In the genomic region with DNA sequence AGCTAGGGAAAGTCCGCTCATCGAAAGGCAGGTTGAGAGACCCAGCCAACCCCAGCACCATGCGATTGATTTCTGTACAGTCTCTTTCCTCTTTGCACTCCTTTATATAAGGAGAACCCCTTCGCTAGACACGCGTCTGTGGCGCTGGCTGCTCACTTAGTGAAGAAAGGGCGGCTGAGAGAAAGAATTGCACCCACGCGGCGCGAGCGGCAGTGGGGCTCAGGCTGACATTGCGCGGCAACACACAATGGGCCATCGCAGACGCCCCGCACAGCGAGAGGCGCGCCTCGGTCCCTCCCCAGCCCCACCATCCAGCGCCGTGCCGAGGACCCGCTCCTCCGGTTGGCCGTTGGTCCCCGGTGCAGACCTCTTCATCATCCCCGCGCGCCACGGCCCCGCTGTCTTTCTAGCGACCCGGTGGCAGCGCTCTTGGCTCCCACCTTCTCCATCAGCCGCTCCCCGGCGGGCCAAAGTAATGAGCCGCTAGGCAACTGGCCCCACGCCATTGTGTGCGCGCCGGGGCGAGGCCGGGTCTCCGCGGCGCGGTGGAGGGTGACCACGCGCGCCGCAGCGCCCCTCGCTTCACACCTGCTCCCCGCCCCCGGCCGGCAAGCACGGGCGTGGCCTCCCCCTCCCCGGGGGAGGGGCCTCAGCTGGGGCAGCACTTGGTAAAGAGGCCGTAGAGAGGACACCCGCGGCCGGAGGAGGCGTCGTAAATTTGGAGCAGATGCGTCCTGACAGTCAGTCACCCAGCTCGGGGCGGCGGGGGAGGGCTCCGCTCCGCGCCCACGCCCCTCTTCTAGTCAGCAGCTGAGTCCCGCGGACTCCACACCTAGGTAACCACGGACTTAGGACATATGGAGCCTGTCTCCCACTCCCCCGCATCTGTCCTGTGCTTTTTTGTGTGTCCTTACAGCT, we compare ENCODE assay signal across 8 mouse cellular contexts. TPM values are rescaled to one million over a fixed set of nuclear protein-coding genes. Genes with fewer than 3 reads are reported as not detected.
A peak's percentile ranks its signal among the peaks of the same experiment; 100 is the strongest.
DNase-seq lines count a peak whose midpoint lies in the region; ATAC-seq and TF ChIP-seq lines count a peak whose summit lies in the region.

No protein-coding gene starts in this region.

- ATAC-seq in heart, embryonic 12.5 days (ENCODE audit: insufficient number of reproducible peaks, low FRiP score), result peak; percentile 43
- ATAC-seq in liver, postnatal 0 days, result no peak
- no peak for ATAC-seq in erythroblast, adult 5-6 weeks (replicated peaks; ENCODE audit: low FRiP score, poor library complexity, severe bottlenecking)

- TF ChIP-seq EP300 in liver, postnatal 0 days (IDR thresholded peaks at IDR 0.05; ENCODE audit: low read depth), result no peak

- peak overlapping the region; percentile 92 for H3K4me2 ChIP-seq in heart, embryonic 12.5 days
- peak overlapping the region; percentile 62 for H3K4me2 ChIP-seq in liver, postnatal 0 days (ENCODE audit: low read depth, low read length)

- peaks cover 84% of the 10 kb centered on the region for H3K27me3 ChIP-seq in heart, embryonic 12.5 days (replicated peaks)
- H3K27me3 ChIP-seq in liver, postnatal 0 days (ENCODE audit: insufficient read depth, low read length), result peaks cover 73% of the 10 kb centered on the region

- H3K9me3 ChIP-seq in heart, embryonic 12.5 days (replicated peaks), result no peaks in the 10 kb centered on the region
- no peaks in the 10 kb centered on the region for H3K9me3 ChIP-seq in liver, postnatal 0 days (ENCODE audit: low read length)

- H3K36me3 ChIP-seq in heart, embryonic 12.5 days, result no peaks in the 10 kb centered on the region
- no peaks in the 10 kb centered on the region for H3K36me3 ChIP-seq in liver, postnatal 0 days (replicated peaks; ENCODE audit: insufficient read depth, low read length)

- peak overlapping the region; percentile 11 for H3K9ac ChIP-seq in heart, embryonic 12.5 days
- no peak overlapping the region for H3K9ac ChIP-seq in liver, postnatal 0 days (replicated peaks)

- under 1% methylated on average over 79 of the region's 81 CpGs for WGBS in heart, embryonic 12.5 days
- WGBS in liver, postnatal 0 days (ENCODE audit: insufficient replicate concordance), result 1% methylated on average over 67 of the region's 81 CpGs

- H3K27ac ChIP-seq in heart, embryonic 12.5 days (ENCODE audit: poor library complexity, severe bottlenecking), result no peak overlapping the region
- H3K27ac ChIP-seq in liver, postnatal 0 days (ENCODE audit: low read depth), result no peak overlapping the region

- peak overlapping the region; percentile 51 for H3K4me3 ChIP-seq in heart, embryonic 12.5 days
- peak overlapping the region; percentile 40 for H3K4me3 ChIP-seq in liver, postnatal 0 days (ENCODE audit: low read depth, low read length)

- peaks cover 13% of the 10 kb centered on the region for H3K4me1 ChIP-seq in heart, embryonic 12.5 days (replicated peaks)
- peaks cover 7% of the 10 kb centered on the region for H3K4me1 ChIP-seq in liver, postnatal 0 days (ENCODE audit: insufficient read depth)

- TF ChIP-seq CTCF in liver, postnatal 0 days (IDR thresholded peaks at IDR 0.05; ENCODE audit: low read depth), result no peak

- peak; percentile 28 for DNase-seq in thymus, postnatal 4 days
- DNase-seq in thymus, adult 18-20 months, result no peak
- DNase-seq in cerebellum, postnatal 4 days (ENCODE audit: low spot score in 2 of 2), result peak; percentile 32 to 49
- peak; percentile 47 for DNase-seq in kidney, postnatal 14 days
- DNase-seq in liver, postnatal 0 days, result peak; percentile 29
- DNase-seq in right cerebral cortex, adult 18-20 months, result peak; percentile 68

RNA-seq across cellular contexts. Expression of a gene that starts 27.3 kb away (rescaled TPM):
- 0.10 and 0.20 TPM in 2 replicates for polyA plus RNA-seq in heart, embryonic 12.5 days (2016; fragmentation: Nextera tagmentation; extraction: Ambion mirVana)
- 0.05 and 0.06 TPM in 2 replicates for polyA plus RNA-seq in liver, postnatal 0 days (2015; fragmentation: Nextera tagmentation; extraction: Ambion mirVana)
- not detected in 2 replicates for total RNA-seq in erythroblast, adult 5-6 weeks (2015; ENCODE audit: low replicate concordance)
- not detected in 2 replicates for total RNA-seq in erythroblast, adult 5-6 weeks (2017; ENCODE audit: low replicate concordance)

RNA-seq across cellular contexts. Expression of a gene that starts 28.8 kb away (rescaled TPM):
- 21.7 and 28.2 TPM in 2 replicates for polyA plus RNA-seq in heart, embryonic 12.5 days (2016; fragmentation: Nextera tagmentation; extraction: Ambion mirVana)
- 3.0 and 3.3 TPM in 2 replicates for polyA plus RNA-seq in liver, postnatal 0 days (2015; fragmentation: Nextera tagmentation; extraction: Ambion mirVana)
- total RNA-seq in erythroblast, adult 5-6 weeks (2015; ENCODE audit: low replicate concordance), result 2.3 and 2.5 TPM in 2 replicates
- total RNA-seq in erythroblast, adult 5-6 weeks (2017; ENCODE audit: low replicate concordance), result 8.2 and 10.7 TPM in 2 replicates

RNA-seq across cellular contexts. Expression of a gene that starts 58.6 kb away (rescaled TPM):
- 4.6 and 6.2 TPM in 2 replicates for polyA plus RNA-seq in heart, embryonic 12.5 days (2016; fragmentation: Nextera tagmentation; extraction: Ambion mirVana)
- polyA plus RNA-seq in liver, postnatal 0 days (2015; fragmentation: Nextera tagmentation; extraction: Ambion mirVana), result 2.5 and 3.5 TPM in 2 replicates
- not detected in 2 replicates for total RNA-seq in erythroblast, adult 5-6 weeks (2015; ENCODE audit: low replicate concordance)
- total RNA-seq in erythroblast, adult 5-6 weeks (2017; ENCODE audit: low replicate concordance), result not detected in 2 replicates

Comparison
In these comparisons a context has a peak if more than half of its experiments do, and no peak if none do; other contexts are left out.
1. DNase-seq: peak in thymus, postnatal 4 days (single experiment), cerebellum, postnatal 4 days (2 of 2), kidney, postnatal 14 days (single experiment), liver, postnatal 0 days (single experiment) and right cerebral cortex, adult 18-20 months (single experiment); none in thymus, adult 18-20 months (0 of 2).